Mouse (Mus musculus) CH12F3 (cell line): ENCODE results near the gene Lmo7.

Experiments
- in situ Hi-C: fragments of 300-500 bp; cut with MboI; formaldehyde crosslinking; loops from 2 replicates; pipeline ENCODE4 v1.14.3; 2020; ENCODE audit warnings: low sequenced_read_pairs

Gene Lmo7

DNA sequence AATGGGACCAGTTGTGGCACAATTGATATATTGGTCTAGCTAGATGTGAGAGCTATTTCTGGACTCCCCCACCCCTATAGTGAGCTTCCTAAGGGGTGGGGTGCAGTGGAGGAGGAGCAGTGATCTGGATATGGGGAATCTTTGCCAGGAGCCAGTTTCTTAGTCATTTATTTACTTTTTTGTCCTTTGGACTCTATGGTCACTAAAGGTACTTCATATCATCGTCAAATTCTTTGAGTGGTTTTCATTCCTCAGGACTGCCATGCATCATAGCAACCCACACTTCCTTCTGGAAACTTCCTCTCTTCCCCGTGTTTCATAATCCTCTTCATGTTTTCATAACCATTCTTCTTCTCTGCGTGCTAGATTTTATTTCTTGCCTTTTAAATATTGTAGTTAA, 104.4 kb downstream of the Lmo7 start:
- in situ Hi-C loops: no loop called here

DNA sequence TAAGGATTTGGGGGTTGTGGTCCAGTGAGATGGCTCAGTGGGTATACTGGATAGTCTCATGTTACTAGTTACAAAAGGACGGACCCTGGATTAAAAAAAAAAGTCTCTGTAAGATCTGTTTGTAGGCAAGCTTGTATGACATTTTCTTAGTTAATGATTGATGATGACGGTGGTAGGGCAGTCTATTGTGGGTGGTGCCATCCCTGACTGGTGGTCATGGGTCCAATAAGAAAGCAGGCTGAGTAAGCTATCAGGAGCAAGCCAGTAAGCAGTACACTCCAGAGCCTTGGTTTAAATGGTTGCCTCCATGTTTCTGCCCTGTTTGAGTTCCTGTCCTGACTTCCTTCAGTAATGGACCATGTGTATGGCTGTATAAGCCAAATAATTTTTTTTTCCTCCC, 106.6 kb downstream of the Lmo7 start:
- in situ Hi-C loops: no loop called here

DNA sequence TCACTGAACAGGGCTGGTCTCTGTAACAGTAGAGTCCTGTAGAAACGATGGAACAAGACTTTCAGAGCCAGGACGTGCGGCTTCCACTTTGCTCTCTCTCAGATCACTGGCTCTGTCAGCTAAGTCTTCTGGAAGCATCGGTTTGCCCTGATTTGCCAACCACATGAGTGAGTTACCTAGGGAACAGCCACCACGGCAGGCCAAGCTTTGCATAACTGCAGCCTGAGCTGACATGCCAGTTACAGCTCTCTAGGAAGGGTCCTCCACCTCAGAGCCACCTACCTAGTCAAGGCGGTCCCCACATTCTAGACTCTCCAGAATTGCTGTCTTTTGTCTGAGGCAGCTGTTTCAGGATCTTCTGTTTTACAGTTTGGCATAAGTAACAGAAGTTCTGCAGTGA, 107.4 kb downstream of the Lmo7 start:
- in situ Hi-C loops: no loop called here

DNA sequence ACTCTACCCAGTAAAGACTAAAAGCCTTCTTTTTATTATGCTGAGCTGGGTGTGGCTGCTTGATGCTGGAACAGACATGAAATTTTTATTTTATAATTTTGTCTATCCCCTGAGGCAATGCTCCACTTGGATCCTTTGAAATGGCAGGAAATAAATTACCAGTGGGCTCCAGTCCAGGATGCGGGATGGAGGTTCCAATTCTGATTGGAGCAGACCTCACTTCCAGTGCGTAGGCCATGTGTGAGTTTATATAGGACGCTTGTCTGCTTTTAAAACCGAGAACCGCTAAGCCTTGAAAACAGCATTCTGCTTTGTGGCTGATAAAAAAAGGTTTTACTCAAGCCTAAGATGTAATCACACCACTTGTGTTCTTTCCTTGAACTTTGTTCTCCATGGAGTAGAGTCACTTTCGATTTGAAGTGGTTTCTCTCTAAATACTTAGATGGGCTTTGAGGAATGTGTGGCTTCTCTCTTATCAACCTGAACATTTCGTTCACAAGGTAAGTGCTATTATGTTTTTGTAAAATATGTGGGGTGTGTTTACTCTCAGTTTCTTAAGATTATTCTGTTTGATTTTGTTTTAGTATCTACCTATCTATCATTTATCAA, 108.6 kb downstream of the Lmo7 start:
- in situ Hi-C loops: no loop called here

DNA sequence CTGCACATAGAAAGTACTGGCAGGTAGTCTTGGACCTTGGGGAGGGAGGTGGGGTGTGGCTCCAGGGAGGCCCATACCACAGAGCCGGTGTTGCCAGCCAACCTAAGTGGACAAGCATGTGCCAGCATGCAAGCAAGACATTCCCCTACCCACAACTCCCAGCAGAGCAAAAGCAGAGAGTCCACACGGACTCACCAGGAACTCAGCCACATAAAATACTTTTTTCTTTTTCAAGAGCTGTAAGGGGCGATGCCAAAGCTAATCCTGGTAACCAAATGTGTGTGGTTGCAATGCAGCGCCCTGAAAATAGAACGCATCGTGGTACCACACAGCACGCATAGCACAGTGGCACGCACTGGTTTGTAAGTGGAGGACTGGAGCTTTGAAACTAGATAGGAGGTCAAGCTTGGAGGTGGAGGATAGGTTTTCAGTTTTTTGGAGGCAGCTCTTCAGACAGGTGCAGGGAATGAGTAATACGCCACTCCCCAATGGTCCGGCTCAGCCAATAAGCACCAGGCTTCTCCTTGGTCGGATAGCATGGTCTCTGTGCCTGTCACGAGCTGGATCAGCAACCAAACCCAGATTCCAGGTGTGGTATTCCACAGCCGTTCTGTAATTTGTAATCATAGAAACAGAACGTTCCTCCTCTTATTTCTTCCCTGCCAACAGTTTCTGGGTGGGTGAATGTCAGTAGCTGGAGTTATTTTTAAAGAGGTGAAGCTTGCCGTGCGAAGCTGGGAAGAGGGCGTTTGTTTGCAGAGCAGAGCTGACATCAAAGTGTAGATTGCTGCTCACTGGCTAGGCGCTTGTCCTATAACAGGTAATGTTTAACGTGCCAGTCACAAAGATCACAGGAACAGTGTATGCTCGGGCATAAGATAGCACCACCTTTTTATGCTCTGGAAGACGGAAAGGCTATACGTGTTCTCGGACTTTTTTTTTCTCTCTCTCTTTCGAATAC, 110.3 kb downstream of the Lmo7 start:
- in situ Hi-C loops: no loop called here

DNA sequence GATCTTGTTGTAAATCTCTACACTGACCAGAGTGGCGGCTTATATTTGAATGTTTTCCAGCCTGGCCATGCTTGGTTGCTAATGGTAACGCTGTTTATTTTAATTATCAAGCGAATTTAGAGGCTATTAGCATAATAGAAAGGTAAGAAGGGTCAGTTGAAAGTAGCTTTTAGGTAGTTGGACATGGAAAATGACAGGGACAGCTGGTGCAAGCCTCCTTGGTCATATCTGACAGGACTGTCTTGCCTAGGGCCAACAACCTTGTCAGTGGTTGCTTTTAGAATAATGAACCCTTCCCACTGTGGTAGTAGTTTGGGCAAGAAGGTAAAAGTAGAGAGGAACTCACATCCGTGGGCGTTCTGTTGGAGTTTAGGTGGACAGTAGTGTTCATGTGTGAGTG, 111.5 kb downstream of the Lmo7 start:
- in situ Hi-C loops: no loop called here

DNA sequence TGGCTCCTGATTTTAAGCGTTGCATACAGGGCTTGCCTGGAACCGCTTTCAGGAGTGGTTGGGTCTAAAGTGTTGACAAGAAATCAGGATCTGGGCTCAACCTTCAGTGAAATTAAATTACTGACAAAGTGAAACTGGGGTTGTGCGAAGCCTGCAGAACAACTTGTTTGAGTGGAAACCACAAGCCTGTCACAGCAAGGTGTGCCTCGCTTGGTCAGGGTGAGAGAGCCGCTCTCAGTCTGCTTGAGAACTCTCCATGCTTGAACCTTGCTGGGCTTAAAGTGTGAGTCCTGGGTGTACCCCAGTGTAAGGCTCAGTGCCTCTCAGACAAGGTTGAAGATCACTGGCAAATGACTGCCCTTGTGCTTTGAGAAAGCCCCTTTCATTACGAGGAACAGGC, 112.8 kb downstream of the Lmo7 start:
- in situ Hi-C loops: no loop called here

DNA sequence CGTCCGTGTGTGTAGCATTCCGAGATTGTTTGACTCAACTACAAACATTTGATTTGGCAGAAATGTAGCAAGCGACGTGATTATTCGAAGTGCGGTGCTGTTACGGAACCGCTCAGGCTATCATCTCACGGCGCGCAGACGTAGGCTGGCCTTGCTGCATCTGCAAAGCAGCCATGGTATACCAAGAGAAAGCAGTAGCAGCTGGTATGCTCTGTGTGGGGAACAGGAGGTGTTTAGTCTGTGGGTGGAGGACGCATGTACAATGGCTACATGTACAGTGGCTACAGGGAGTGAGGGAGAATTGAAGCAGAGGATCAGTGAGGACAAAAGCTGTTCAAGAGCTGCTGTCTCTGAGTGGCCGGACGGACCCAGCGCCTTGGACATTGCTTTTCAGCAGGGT, 113.7 kb downstream of the Lmo7 start:
- in situ Hi-C loops: no loop called here

DNA sequence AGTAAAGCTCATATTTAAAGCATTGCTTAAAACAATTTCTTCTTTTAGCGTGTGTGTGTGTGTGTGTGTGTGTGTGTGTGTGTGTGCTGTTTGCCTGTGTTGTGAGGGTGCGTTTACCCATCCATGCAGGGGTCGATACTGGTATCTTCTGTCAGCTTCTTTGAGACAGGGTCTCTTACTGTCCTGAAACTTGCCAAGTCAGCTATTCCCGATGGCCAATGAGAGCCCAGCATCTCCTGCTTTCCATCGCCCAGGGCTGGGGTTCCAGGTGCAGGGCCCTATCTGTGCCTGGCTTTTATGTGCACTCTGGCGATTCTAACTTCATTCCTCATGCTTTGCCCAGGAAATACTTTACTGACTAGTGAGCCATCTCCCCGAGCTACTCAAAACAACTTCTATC, 114.7 kb downstream of the Lmo7 start:
- in situ Hi-C loops: no loop called here

DNA sequence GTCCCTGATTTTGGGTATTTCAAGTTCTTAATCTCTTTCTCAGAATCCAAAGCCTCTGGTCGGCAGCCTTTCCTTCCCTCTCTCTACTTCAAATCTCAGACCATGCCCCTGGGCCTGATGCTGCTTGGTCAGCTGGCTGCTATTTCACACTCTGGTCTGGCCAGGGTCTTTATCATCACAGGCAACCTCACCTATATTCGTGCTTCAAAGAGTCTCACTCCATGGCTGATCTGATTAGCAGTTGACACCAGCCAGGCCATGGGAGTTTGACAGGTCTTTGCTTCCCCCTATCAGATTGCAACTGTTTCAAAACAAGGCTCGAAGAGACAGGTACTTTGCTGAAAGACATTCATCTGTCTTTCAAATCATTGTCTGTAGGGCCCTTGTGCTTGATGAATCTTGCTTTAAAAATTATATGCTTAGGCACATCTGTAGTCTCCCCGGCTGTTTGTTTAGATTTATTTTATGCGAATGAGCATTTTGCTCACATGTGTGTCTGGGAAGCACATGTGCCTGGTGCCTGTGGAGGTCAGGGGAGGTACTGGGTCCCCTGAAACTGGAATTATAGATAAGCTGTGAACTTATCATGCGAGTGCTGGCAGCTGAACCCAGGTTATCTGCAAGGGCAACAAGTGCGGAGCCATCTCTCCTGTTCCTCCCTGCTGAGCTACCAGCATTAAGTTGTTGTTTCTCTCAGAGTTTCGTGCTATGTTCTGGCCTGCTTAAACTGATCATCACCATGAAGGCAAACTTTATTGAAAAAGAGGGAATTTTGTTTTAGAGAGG, 116.5 kb downstream of the Lmo7 start:
- in situ Hi-C loops: no loop called here

DNA sequence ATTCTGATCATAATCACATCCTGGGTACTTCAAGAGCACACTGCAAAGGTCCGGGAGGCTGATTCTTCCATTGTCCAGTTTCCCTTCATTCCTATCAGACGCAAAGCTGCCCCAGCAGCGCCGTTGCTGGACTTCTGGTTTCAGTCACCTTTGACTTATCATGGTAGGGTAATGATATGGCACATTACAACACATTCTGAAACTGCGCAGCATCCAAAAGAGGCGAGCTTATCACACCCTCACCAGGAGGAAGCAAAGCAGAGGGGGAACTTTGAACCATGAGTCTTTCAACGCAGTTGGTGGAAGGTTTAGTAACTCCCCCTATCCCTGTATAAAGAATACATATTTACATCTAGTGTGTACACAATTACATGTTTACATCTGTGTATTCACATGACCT, 117.8 kb downstream of the Lmo7 start:
- in situ Hi-C loops: no loop called here

DNA sequence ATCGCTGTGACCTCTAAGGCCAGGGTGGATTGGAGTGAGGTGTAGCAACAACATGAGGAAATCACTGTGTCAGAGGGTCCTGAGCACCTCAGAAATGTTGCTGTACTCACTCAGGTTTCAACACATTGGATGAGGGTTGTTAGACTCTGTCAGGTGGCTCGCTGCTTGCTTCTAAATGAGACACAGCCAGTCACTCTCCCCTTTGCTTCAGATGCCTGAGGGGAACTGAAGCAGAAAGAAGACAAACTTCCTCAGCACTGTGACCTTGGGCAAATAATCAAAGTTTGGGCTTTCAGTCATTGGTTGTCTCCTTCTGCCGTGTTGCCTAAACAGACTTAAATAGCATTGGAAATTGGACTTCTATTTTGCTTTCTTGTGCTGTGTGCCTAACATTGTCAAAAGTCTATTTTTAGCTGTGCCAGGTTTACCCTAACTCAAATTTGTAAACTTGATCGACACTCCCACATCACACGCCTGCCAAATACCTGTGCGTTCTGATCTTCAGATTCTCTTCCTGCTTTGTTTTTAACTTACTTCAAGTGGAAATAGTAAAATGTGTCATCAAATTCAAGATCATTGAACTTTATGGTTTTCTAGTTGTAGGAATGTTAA, 122.9 kb downstream of the Lmo7 start:
- in situ Hi-C loops: no loop called here

DNA sequence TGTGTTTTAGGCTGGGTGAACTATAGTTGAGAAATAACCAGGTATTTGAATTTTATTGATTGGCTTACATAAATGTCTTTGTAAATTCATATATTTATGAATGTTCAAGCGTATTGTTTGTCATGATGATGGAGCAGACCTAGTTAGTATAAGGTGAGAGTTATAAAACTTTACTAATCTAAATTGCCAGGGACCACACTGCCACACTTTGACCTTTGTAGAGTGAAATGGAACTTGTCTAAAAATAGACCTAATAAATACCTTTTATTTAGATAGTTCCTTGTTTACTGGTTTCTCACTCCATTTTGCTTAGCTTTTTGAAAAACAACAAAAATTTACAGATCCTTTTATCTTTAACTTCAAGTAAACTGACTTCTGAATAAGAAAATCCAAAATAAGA, 123.5 kb downstream of the Lmo7 start:
- in situ Hi-C loops: no loop called here

DNA sequence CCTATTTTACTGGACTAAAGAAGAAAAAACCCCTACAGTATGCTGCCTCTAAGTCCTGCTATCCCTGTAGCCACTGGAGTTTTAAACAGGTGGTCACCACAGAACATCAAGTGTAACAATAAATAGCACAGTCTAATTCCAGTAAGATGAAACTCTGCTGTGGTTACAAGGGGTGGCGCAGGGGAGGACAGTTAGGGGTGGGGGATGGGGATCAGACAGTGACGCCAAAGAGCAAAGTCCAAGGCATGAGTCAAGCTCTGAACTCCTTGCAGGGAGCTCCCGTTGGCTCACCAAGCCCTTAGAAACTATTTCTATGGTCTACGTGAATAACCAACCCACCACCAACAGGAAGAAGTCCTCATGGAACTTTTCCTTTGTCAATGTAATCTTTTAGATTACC, 124.0 kb downstream of the Lmo7 start:
- in situ Hi-C loops: no loop called here

DNA sequence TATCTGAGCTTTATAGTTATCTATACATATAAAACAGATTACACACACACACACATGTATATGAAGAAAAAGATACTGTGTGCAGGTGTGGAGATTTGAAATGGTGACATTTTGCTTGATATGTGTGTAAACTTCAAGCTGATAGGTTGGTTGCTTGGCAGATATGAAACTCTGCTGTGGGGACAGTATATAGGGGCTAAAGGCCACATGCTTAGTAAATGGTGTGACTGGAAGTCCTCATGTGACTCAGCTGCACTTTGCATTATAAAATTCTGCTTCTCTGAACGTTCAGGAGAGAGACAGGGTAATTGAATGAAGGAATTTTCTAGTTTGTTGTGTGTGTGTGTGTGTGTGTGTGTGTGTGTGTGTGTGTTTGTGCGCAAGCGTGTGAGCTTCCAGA, 124.5 kb downstream of the Lmo7 start:
- in situ Hi-C loops: no loop called here

DNA sequence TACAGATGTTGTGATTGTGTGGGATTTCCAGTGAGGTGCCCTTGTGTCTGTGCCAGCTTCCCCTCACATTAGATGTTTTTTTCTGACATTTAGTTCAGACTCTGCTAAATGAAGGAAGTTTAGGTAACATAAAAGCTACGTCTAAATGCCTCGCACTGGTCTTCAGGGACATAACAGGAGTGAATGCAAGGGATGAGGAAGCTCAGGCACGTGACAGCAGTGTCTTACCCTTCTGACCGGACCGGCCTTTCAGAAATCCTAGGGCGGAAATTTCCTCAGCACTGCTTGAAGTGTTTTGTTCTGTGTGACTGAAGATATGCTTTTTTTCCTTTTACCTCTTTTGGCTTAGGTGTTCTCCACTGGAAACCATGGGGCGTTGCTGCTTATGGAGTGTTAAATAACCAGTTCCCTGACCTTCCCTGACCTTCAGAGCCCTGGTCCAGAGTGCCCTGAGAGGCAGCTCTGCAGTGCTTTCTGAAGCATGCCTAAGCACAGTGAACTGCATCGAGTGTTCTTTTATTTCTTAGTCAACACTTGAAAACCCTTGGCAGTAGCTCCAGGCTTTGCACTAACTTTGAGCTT, 129.6 kb downstream of the Lmo7 start:
- in situ Hi-C loops: no loop called here

DNA sequence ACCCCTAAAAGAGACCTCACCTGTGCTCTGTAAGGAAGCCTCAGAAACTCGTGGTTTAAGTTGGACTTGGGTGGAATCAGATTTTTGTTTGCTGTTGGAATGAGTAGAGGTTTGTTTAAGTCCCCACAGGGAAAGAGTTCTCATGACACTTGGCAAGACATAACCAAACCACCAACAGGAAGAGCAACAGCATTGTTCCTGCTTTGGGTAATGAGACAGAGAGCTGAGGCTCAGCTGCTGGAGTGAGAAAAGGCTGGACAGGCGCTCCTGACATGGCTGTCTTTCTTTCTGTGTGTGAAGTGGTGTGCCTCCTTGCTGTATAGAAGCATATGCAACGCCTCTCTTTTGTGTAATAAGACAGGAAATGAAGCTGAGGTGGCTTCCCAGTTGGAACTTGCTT, 132.3 kb downstream of the Lmo7 start:
- in situ Hi-C loops: no loop called here

DNA sequence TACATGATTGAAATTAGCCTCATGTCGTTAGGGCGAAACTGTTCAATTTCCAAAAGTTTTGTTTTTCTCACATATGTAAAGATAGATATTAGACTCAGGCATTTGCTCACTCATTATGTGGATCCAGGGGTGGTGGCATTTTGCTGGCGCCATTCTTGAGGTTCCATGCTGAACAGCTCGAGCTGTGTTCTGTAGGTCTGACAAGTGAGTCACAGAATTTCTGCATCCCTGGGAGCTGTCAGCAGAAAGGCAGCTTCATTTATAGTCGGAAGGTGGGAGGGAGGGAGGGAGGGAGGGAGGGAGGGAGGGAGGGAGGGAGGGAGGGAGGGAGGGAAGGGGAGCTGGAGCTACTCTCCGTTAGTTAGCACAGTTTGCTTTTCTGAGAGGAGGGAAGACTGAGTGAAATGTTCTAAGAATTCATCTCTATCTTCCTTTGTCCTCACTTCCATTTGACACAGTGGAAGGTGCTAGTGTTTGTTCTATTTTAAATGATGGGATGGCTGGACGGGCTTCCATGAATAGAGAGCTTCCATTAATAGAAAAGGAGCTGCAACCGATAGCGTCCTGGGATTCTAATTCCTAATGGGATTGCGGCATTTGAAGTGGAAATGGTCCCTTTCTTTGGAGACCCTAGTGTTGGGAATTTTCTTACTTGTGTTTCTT, 137.4 kb downstream of the Lmo7 start:
- in situ Hi-C loops: no loop called here

DNA sequence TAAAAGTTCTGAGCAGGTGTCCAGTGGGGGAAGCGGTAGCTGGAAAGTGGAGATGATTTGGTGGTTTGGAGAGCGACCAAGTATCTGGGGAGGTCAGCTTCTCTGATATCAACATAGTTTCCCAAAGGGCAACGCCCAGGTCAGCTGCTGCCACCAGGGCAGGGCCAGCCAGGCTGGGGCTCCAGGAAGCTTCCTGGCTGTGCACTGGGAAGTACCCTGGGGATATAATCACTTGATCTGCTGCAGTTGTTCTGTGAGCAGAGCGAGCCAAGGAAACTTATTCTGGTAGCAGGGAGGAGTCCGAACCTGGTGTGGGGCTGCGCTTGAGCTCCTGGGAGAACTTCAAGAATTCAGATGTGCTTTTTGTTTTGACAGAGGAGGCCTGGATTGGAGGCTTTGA, 139.4 kb downstream of the Lmo7 start:
- in situ Hi-C loops: no loop called here

DNA sequence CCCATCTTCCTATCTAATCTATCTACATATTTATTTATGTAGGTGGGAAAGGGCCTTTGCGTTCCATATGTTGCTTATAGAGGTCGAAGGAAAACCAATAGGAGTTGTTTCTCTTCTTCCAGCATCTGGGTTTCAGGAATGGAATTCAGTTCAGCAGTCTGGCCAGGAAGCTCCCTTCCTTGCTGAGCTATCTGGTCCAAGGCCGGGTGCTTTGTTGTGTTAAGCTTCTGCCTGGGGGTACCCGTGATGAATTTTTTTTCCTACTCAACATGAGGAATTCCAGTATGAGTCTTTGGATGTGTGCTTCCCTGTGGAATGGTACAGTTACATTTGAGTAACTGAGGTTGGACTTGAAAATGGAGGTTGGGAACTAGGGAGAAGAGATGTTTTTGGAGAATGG, 139.9 kb downstream of the Lmo7 start:
- in situ Hi-C loops: no loop called here
